Mouse (Mus musculus): ENCODE measurements around the gene Rara.
"Not testable (repeated sequence)": the region's sequence is repeated elsewhere in the genome, so short reads cannot be mapped to it uniquely, and the experiment has no call there.

Rara gene

DNA sequence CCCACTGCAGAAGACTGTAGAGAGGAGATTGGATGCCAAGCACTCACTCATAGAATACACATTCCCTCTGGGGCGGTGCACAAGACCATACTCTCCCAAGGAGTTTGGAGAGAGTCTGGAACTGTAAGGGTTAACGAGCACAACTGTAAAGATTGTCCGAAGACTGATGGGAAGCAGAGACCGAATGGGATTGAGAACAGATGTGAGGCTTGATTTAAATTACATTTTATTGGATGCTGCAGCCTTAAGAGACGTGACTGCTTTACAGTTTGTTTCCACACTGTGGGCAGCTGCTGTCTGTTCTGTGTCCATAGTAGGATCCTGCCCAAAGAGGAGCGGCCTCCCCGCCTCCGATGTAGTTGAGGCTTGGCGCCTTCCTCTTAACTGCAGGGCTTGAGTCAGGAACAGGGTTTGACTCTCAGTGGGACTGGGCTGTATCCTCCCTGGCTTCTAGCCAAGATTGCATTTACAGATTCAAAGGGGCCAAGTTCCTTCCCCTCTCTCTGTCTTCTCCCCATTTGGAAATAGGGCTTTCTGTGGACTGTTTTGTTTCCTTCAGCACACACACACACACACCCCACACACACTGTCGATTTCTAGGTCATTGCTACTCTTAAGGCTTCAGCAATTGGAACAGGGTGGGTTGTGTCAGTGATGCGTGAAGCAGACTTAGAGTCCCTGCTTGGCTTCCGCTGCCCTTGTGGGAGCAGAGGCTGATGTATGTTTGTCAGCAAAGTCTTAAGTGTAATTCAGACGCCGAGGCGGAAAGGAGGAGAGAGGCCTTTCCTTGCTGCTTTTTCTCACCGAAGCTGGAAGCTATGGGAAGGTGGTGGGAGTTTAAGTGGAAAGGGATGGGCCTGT, 4.5 kb upstream of the Rara start:
- DNase-seq (ENCODE audit: low spot score): not testable (repeated sequence)

DNA sequence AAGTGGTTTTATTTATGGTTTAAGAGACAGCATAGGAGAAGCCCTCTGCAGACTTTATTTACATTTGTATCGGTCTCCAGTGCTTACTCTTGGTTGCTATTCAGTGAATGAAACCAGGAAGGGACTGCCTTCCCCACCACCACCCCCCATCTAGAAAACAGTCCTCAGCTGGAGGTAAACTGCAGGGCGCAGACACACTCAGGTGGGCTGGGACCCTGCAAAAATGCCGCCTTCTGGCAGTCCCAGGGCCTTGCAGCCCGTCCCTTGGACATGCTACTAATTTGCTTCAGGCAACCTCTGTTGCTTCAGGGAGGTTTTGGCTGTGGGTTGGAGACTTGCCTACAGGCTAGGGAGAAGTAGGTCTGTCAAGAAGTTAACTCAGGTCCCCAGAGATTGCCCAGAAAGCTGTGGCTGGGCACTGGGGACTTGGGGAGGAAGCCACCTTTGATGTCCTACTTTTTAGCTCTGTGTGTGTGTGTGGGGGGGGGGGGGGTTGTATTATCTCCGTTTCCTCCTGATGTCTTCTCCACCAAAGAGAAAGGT, 2.9 kb upstream of the Rara start:
- no peak for DNase-seq (ENCODE audit: low spot score)

DNA sequence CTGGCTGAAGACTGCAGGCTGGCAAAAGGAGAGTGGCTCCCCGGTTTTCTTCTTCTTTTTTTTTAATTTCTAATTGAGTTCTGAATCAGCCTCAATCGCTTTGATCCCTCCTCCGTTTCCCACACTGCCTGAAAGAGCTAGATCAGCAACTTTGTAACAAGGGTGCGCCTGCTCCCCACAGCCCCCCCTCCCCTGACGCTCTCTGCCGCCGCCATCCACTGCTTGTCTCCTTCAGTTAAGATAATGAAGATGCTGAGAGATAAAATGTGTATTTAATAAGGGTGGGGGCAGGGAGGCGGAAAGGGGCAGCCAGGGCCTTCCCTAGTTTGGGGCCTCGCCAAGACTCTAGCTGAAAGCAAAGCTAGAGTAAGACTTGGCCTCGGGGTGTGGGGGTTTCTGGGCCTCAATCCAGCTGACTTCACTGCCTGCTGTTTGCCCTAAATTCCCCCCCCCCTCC, 2.3 kb upstream of the Rara start:
- DNase-seq (ENCODE audit: low spot score): peak; percentile 73

DNA sequence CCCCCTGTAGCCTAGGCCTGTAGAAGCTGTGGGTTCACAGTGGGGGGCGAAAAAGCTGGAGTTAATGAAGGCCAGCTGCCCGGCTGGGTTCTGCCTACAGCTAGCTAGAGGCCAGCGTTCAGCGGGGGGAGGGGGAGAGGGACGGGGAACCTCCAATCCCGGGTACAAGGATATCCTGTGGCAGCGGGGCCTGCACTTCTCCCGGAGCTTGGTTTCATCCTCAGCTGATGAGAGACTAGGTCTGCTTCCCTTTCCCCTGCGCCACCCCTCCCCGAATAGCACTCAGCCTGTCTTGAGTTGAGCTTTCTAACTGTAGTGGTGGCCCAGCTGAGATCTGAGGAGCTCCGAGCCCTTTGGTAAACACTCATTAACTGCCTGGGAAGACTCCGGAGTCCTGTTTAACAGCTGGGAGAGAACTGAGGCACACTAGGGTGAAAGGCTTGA, 1.7 kb upstream of the Rara start:
- DNase-seq (ENCODE audit: low spot score): peak; percentile 68

DNA sequence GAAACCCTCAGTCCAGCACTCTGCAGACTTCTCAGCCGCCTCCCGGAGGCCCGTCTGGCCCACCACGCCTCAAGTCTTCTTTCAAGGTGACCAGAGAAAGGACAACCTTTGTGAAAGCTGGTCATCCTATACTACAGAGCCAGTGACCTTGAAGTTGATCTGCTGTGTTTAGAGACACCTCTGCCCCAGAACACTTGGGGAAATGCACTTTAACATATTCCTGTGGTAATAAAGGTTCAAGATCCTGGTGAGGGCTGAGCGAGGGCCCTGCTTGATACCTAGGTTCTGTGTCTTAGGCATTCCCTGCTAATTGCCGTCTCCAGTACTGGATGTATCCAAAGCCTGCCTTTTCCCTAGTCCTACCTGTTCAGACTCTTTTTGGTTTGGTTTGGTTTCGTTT, 1.1 kb upstream of the Rara start:
- no peak for DNase-seq (ENCODE audit: low spot score)

DNA sequence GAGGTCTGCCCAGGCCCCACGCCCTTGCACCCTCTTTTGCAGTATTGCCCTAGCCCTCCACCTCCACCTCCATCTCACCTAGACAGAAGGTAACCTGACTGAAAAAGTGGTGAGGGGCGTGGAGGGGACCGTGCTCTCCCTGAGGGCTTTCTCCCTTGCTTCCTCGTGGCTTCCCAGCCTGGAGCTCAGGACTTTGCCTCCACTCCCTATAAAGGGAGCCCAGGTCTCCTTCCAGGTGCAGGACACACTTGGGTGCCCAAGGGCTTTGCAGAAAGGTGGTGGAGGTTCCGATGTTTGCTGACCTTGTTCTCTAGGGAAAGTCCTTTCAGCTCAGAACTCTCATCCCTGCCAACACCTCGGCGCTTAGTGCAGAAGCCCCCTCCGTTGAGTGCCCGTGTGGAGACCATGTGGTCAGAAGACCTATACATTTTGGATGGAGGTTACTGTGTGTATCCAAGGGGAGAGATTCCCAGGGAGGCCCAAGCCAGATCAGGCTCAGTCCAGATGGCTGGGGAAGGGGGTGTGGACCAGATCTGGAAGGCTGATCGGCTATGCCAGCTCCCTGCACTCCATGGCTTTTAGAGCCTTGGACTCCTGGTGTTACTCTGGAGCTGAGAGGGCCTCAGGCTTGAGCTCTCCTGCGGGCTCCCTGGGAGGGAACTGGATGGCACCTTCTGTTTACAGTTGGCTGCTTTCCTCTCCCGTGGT, 722 bp downstream of the Rara start:
- DNase-seq (ENCODE audit: low spot score): no peak

DNA sequence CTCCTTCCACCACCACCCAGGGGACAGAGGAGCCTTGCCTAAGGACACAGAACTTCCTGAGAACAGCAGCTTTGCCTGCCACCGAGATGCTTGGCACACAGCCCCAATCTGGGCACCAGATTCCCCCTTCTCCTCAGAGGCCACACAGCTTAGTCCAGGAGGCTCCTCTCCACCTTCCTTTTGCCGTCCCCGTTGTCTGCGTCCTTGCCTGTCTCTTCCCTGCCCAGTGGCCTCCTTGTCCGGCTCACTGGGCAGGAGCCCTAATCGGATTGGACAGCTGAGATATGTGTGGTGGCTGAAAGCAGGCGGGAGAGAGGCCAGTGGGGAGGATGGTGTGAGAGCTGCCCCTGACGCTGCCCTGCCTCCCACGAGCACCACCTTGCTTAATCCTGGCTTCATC, 1.9 kb downstream of the Rara start:
- no peak for DNase-seq (ENCODE audit: low spot score)

DNA sequence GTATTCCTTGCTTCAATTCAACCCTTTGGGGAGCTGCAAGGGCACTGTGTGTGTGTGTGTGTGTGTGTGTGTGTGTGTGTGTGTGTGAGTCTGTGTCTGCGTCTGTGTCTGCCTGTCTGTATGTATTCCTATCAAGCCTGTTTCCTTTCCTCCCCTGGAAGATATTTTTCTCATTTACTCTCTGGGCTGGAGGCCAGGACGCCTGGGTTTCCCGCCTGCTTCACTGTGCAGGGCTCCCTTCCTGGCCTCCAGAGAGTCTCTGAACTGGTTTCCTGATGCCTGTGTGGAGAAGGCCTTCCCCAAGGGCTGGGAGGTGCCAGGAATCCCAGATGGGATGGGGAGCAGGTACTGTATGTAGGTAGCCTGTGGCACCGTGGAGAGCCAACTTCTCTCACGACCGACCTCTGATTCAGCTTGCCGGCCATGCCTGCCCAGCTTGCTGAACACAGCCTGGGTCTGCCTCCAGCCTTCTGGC, 2.5 kb downstream of the Rara start:
- no peak for DNase-seq (ENCODE audit: low spot score)

DNA sequence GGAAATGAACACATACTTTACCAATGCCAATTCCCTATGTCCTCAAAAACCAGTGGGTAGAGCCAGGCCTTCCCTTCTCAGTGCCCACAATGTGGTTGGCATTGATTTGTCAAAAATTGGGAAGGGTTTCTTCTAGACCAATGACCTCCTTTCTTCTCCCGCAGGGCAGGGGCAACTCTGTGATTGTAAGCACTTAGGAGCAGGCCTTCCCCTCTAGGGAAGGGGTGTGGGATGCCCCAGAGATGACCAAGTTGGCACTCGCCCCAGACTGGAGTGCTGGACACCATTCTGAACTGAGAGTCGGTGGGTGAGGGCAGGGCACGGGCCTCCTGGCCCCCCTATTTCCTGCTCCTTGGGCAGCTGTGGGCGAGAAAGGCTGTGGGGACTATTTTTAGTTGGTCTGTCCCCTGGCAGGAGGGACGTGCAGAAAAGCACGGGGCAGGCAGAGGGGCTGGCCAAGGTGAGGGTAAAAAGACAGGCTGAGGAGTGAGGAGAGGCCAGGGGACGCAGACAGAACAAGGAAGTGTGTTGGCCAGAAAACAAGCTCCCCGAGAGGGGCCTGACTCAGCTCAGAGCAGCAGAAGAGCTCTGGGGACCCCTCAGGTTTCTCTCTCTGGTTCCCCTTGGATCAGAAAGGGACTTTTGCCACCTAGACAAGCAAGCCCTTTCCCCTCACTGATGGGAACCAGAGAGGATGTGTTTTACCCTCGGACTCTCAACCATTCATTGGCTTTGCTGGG, 3.3 kb downstream of the Rara start:
- no peak for DNase-seq (ENCODE audit: low spot score)

DNA sequence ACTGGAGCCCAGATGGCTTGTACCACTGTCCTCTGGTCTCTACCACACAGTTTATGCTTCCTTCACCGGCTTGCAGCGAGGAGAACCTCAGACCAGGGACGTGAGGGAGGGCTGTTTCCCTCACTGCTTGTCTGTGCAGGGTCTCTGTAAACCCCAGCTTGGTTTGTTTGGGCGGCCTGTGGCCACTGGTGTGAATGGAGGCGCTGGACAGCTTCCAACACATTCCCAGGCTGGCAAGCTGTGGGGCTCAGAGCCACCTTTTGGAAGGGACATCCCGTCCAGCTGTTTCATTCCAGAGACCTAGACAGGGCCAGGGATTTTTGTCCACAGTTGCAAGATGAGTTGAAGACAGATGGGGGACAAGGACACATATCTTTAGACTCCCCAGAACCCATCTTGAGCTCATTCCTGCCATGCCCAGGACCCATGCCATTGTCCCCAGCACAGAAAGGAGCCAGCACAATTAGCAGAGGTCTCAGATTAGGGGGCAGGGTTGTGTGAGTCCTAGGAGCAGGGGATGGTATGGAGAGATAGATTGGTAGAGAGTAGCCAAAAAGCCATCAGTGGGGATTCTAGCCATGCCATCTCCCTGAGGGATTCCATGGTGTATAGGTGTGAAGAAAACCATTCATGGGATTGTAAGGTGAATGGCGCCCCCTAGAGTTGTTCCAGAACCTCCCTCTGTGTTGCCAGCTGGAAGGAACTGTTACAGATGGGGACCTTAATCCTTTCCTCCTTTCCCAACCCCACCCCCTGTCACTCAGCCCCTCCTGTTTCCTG, 4.1 kb downstream of the Rara start:
- no peak for DNase-seq (ENCODE audit: low spot score)

DNA sequence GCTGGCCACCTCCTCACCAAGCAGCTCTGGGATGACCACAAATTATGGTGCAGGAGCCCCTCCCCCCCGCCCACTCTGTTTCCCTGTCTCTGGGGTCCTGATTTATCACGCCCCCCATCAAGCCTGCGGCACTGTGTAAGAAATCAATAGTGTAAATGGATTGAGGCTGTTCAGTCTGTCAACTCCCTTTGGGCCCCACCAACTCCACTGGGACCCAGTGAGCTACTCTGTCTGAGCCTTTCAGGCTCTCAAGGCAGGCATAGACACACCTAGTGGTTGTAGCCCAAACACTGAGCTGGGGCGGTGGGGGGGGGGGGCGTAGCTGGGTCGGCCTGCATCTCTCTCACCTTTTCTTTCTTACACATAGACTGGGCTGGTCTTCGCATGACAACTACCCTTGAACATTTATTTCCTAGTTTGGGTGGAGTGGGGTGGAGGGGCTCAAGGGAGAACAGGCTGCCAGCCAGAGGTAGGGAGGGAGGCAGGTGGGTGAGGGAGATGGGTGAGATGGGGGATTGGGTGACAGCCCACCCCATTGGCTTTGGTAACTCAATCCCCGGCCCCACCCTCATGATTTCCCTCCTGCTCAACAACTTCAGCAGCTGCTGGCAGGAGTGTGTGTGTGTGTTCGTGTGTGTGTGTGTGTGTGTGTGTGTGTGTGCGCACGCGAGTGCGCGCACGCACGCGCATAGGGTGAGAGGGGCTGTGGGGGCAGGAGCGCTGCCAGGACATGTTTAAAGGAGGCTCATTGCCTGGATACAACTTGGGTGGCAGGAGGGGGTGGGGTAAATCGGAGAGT, 4.9 kb downstream of the Rara start:
- no peak for DNase-seq (ENCODE audit: low spot score)

DNA sequence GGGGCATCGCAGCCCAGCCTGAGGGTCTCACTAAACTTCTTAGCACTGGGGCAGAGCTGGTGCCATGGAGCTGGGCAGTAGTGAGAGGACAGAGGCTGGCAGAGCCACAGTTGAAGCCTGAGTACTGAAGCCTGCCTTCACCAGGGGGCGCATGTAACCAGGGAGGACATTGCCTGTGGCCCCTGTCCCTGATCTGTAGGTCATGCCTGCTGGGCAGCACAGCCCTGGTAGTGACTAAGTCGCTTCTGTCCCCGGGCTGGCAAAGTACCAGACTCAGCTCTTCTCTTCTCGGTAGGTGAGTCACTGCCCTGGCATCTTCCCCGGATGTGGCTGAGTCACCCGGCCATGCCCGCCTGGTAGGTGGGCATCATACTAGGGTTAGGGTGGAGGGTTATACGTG, 5.5 kb downstream of the Rara start:
- DNase-seq (ENCODE audit: low spot score): no peak

DNA sequence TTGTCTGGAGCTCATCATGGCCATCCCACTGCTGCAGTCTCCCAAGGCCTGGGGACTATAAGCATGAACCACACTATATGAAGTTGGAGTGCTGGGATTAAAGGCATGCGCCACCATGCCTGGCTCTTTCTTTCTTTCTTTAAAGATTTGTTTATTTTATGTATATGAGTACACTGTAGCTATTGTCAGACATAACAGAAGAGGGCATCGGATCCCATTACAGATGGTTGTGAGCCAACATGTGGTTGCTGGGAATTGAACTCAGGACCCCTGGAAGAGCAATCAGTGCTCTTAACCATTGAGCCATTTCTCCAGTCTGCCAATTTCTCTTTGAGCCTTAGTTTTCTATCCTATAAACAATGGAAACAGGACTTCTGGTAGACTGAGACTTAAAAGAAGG, 6.2 kb downstream of the Rara start:
- DNase-seq (ENCODE audit: low spot score): not testable (repeated sequence)

DNA sequence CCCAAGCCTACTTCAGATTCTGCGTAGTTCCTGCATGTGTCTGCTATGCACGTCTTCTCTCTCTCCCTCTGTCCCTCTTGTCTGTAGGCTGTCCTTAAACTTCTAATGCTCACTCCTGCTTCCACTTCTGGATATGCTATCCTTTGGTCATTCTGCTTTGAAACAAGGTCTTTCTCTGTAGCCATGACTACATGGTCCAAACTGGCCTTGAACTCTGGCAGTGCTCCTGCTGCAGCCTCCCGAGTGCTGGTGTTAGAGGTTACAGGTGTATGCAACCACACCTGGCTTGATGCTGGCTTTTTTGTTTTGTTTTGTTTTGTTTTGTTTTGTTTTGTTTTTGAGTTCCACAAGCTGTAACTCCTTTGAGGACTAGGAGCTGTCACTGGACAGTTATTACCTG, 6.7 kb downstream of the Rara start:
- DNase-seq (ENCODE audit: low spot score): no peak

DNA sequence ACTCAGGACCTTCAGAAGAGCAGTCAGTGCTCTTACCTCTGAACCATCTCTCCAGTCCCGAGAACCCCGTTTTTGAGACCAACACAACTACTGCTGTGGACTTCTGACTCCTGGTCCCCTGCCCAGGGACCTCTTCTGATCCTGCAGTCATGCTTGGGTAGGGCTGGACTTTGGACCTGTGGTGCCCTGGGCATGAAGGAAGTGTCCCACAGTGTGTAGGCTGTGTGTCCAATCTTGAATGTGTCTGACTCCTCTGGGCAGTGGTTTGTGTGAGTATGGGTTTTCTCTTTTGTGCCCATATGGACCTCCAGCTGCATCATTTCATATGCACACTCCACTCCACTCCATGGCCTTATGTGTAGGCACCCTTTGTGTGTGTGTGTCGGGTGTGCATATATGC, 7.5 kb downstream of the Rara start:
- no peak for DNase-seq (ENCODE audit: low spot score)

DNA sequence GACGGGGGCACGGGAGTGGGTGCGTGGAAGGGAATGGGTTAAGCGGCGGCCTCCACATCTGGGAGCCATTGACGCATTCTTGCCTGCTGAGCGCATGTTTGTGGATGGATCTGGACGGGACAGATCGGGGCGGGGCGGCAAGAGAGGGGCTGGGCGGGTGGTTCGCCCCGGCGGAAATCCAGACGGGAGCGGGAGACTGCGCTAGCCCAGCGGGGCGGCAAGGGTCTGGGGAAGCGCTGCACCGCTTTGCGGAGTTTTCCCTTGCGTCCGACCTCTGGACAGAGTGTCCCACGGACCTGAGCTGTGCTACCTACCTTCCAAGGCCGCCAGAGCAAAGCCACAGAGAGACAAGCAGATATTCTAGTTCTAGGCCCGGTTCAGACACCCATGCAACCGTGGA, 8.6 kb downstream of the Rara start:
- peak; percentile 43 for DNase-seq (ENCODE audit: low spot score)

DNA sequence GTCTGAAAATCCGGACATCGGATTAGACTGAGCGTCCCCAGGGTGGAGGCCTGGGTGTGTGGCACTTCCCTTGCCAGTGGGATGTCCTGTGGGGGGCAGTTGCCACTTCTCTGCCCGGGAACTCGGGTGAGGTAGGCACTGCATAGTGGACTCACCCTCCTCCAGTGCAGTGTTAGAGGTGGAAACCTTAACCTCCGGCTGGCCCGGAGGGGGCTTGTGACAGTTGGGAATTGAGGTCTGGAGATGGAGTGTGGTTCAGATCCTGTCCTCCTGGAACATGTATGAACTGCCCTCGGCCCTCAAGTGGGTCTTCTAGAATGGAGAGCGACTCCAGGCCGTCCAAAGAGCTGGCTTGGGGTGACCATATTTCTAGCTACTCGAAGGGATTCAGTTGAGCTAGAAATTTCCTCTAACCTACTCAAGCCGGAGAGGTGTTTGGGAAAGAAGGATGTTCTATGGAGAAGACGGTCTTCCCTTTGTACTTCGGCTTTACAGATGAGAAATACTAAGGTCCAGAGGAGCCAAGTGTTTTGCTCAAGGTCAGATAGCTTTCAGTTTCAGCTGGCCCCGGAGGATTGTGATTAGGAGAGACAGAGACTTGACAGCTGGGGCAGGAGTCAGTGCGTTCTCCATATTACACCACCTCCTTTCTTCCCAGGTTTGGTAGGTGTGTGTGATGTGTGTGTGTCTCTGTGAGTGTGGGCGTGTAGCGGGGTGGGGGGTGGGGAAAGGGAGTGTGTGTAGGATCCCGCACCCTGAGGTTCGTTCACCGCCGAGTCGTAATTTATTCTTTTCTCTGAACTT, 9.2 kb downstream of the Rara start:
- peak; percentile 34 for DNase-seq (ENCODE audit: low spot score)

DNA sequence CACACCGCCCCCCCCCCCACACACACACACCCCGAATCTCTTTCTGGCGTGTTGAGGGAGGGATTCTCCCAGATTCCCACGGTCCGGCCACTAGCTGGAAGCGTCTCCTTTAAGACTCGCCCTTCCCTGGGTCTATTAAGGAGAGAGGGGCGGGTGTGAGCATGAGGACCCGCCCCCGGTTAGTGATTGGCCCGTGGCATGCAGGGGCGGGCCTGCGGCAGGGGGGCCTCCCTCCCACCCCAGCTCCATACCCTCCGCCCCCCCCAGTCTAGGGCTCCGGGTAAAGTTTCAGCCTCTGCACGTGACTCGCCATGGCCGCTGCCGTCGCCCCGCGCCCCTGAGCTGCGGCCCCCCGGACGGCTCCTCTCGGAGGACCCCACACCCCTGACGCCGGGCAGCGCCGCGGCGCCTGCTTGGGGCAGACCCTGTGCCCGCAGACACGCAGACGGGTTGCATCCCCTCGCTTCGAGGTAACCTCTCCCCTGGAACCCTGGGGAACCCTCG, 9.8 kb downstream of the Rara start:
- DNase-seq (ENCODE audit: low spot score): peak; percentile 90

DNA sequence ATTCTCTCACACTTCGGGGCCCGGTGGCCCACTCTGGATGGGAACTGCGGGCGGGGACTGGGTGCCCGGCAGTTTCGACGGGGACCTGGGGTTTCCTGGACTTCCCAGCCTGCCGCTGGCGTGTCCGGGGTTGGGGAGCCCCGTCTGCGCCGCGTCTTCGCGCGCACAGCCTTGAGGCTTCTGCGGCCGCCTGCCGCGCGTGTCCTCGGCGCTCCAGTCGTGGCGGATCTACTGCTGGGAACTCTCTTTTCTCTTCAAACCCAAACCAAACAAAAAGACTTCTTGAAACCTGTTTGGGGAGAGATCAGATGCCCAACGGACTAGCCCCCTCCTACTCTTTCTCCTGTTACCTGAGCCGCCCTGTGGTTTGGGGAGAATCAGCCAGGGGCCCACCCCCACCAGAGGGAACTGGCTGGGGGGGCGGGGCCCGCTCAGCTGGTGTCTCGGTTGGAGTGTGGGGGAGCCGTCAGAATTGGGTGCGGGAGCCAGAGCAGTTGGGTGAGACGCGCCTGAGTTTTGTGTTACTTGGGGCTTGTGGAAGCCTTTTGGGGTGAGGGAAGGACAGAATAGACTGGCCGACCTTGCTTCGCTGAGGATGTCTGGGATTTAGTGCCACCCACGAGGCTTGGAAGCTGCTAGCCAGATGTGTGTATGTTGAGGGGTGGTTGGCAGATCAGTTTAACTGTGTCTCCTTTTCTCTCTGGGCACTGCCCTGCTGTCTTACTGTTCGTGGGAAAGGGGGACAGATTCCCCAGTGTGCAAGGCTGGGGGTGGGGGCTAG, 10.5 kb downstream of the Rara start:
- no peak for DNase-seq (ENCODE audit: low spot score)

All from testis, postnatal 14 days (tissue).